Mouse (Mus musculus): Measurements from ENCODE around the gene Nt5m. TPM values are rescaled to one million over a fixed set of nuclear protein-coding genes. Genes with fewer than 3 reads are reported as not detected.

Gene Nt5m
- total and polyA plus RNA-seq, 2 experiments from 2014 or later: 85.4 to 89.1 TPM

GRCm38 (mm10) chr11:59891854-59892253 lies 52.6 kb downstream of the Nt5m start:
- ATAC-seq: peak; percentile 89
- no peak overlapping the region; the same call in 1 of the 2 replicates for H3K27ac ChIP-seq
- H3K36me3 ChIP-seq (ENCODE audit: insufficient read depth, low read length): no peaks in the 10 kb centered on the region
- no peak overlapping the region for H3K9ac ChIP-seq (replicated peaks; ENCODE audit: low read length)
- no peaks in the 10 kb centered on the region for H3K4me1 ChIP-seq (ENCODE audit: insufficient read depth, low read length)
- no peak overlapping the region for H3K4me2 ChIP-seq (ENCODE audit: low read depth, low read length)
- TF ChIP-seq CTCF (IDR thresholded peaks at IDR 0.05; ENCODE audit: low read depth): peak; percentile 11; the same call in 1 of the 2 replicates
- H3K4me3 ChIP-seq (ENCODE audit: low read length): no peak overlapping the region
- peak; percentile 59 for DNase-seq (ENCODE audit: low spot score)
- WGBS: 39% methylated on average over 6 of the region's 6 CpGs
- no peaks in the 10 kb centered on the region for H3K9me3 ChIP-seq (ENCODE audit: low read length)
- no peaks in the 10 kb centered on the region for H3K27me3 ChIP-seq (ENCODE audit: insufficient read depth, low read length)

- ATAC-seq: no peak
- Histone ChIP-seq H3K27me3 (ENCODE audit: insufficient read depth, low read length) (no peaks in the 10 kb centered on the region), H3K4me3 (ENCODE audit: low read length) (no peak overlapping the region), H3K9me3 (ENCODE audit: low read length) (no peaks in the 10 kb centered on the region), H3K4me1 (ENCODE audit: insufficient read depth, low read length) (no peaks in the 10 kb centered on the region), H3K36me3 (ENCODE audit: insufficient read depth, low read length) (no peaks in the 10 kb centered on the region), H3K27ac (no peak overlapping the region), H3K4me2 (ENCODE audit: low read depth, low read length) (no peak overlapping the region), H3K9ac (replicated peaks; ENCODE audit: low read length) (no peak overlapping the region)
- DNase-seq (ENCODE audit: low spot score): no peak
- no peak for TF ChIP-seq CTCF (IDR thresholded peaks at IDR 0.05; ENCODE audit: low read depth)
- 70% methylated on average over 10 of the region's 10 CpGs for WGBS
Observed at GRCm38 (mm10) chr11:59893153-59893788, 54.0 kb downstream of the Nt5m start.

GRCm38 (mm10) chr11:59894916-59895315 lies 55.7 kb downstream of the Nt5m start:
- WGBS: 70% methylated on average over 6 of the region's 6 CpGs
- H3K4me3 ChIP-seq (ENCODE audit: low read length): no peak overlapping the region

GRCm38 (mm10) chr11:59895316-59895715 lies 56.1 kb downstream of the Nt5m start:
- H3K27ac ChIP-seq: no peak overlapping the region
- no peaks in the 10 kb centered on the region for H3K27me3 ChIP-seq (ENCODE audit: insufficient read depth, low read length)
- H3K9ac ChIP-seq (replicated peaks; ENCODE audit: low read length): no peak overlapping the region
- no peak overlapping the region for H3K4me3 ChIP-seq (ENCODE audit: low read length)
- H3K4me2 ChIP-seq (ENCODE audit: low read depth, low read length): no peak overlapping the region
- peaks cover 5% of the 10 kb centered on the region for H3K4me1 ChIP-seq (ENCODE audit: insufficient read depth, low read length)
- H3K36me3 ChIP-seq (ENCODE audit: insufficient read depth, low read length): no peaks in the 10 kb centered on the region
- DNase-seq (ENCODE audit: low spot score) (peak; percentile 33), ATAC-seq (no peak)
- 57% methylated on average over 8 of the region's 8 CpGs for WGBS
- TF ChIP-seq CTCF (IDR thresholded peaks at IDR 0.05; ENCODE audit: low read depth): no peak
- H3K9me3 ChIP-seq (ENCODE audit: low read length): no peaks in the 10 kb centered on the region

More at GRCm38 (mm10) chr11:59894916-59895315, 55.7 kb downstream of the Nt5m start:
- Histone ChIP-seq H3K27me3 (ENCODE audit: insufficient read depth, low read length) (no peaks in the 10 kb centered on the region), H3K4me1 (ENCODE audit: insufficient read depth, low read length) (peaks cover under 1% of the 10 kb centered on the region; the same call in 1 of the 2 replicates), H3K27ac (no peak overlapping the region), H3K36me3 (ENCODE audit: insufficient read depth, low read length) (no peaks in the 10 kb centered on the region), H3K9me3 (ENCODE audit: low read length) (no peaks in the 10 kb centered on the region), H3K4me2 (ENCODE audit: low read depth, low read length) (no peak overlapping the region), H3K9ac (replicated peaks; ENCODE audit: low read length) (no peak overlapping the region)
- no peak for DNase-seq (ENCODE audit: low spot score)
- no peak for ATAC-seq
- no peak for TF ChIP-seq CTCF (IDR thresholded peaks at IDR 0.05; ENCODE audit: low read depth)

GRCm38 (mm10) chr11:59897981-59898599 lies 58.8 kb downstream of the Nt5m start:
- WGBS: 75% methylated on average over 11 of the region's 11 CpGs
- Histone ChIP-seq H3K9me3 (ENCODE audit: low read length) (no peaks in the 10 kb centered on the region), H3K36me3 (ENCODE audit: insufficient read depth, low read length) (no peaks in the 10 kb centered on the region), H3K4me3 (ENCODE audit: low read length) (no peak overlapping the region), H3K27me3 (ENCODE audit: insufficient read depth, low read length) (no peaks in the 10 kb centered on the region), H3K4me2 (ENCODE audit: low read depth, low read length) (no peak overlapping the region), H3K4me1 (ENCODE audit: insufficient read depth, low read length) (peaks cover 6% of the 10 kb centered on the region), H3K9ac (replicated peaks; ENCODE audit: low read length) (no peak overlapping the region), H3K27ac (no peak overlapping the region)
- TF ChIP-seq CTCF (IDR thresholded peaks at IDR 0.05; ENCODE audit: low read depth): no peak
- ATAC-seq: no peak
- no peak for DNase-seq (ENCODE audit: low spot score)

GRCm38 (mm10) chr11:59899711-59900685 lies 60.8 kb downstream of the Nt5m start:
- Histone ChIP-seq H3K4me2 (ENCODE audit: low read depth, low read length) (no peak overlapping the region), H3K9me3 (ENCODE audit: low read length) (no peaks in the 10 kb centered on the region), H3K27me3 (ENCODE audit: insufficient read depth, low read length) (no peaks in the 10 kb centered on the region), H3K27ac (peak overlapping the region; percentile 54), H3K4me1 (ENCODE audit: insufficient read depth, low read length) (peaks cover 6% of the 10 kb centered on the region), H3K36me3 (ENCODE audit: insufficient read depth, low read length) (no peaks in the 10 kb centered on the region), H3K4me3 (ENCODE audit: low read length) (no peak overlapping the region), H3K9ac (replicated peaks; ENCODE audit: low read length) (no peak overlapping the region)
- peak; percentile 55 for DNase-seq (ENCODE audit: low spot score)
- TF ChIP-seq CTCF (IDR thresholded peaks at IDR 0.05; ENCODE audit: low read depth): no peak
- WGBS: 37% methylated on average over 13 of the region's 13 CpGs
- peak; percentile 56 for ATAC-seq
